Mouse (Mus musculus) left cerebral cortex, adult 2 months (tissue): Measurements from ENCODE around the gene Speg. TPM values are rescaled to one million over a fixed set of nuclear protein-coding genes. Genes with fewer than 3 reads are reported as not detected.

ENCODE experiments used
- DNase-seq, 2 experiments: peaks; one replicate each; pipeline ENCODE4 v3.0.0; 2021 to 2022; ENCODE audit warnings: low spot score in 2 of 2, mixed read lengths in 1 of 2; ENCODE audit errors: extremely low spot score in 1 of 2
- H3K27ac ChIP-seq: fragments of 200-600 bp; 2 replicates; pipeline ENCODE4 v1.8.1; 2022
- H3K4me3 ChIP-seq: fragments of 200-600 bp; 2 replicates; pipeline ENCODE4 v1.8.1; 2022
- CTCF ChIP-seq: fragments of 200-600 bp; IDR thresholded peaks from 2 replicates; pipeline ENCODE4 v1.8.1; 2022; ENCODE audit warnings: antibody characterized with exemption, mild to moderate bottlenecking, moderate library complexity
- intact Hi-C: fragments of 180-260 bp; cut with DNase I; formaldehyde crosslinking; loops from one replicate; pipeline ENCODE4 v1.15.1; 2025
- total RNA-seq, 2 experiments: library from RNA; stranded (reverse); gene quantifications; 2 replicates each; pipeline ENCODE4 v1.2.3; 2021

Gene Speg
- total RNA-seq, 2 experiments from 2014 or later = 199 to 215 TPM

- DNase-seq = no peak
- TF ChIP-seq CTCF = no peak
- Histone ChIP-seq H3K27ac (no peak overlapping the region), H3K4me3 (no peak overlapping the region)
- intact Hi-C loops = no loop called here
Measured at GRCm38 (mm10) chr1:75423780-75424390, 48.8 kb downstream of the Speg start.

- peak in 1 of 2 experiments; percentile 52 for DNase-seq
- TF ChIP-seq CTCF = peak; percentile 78
- Histone ChIP-seq H3K27ac (no peak overlapping the region), H3K4me3 (no peak overlapping the region)
- intact Hi-C loops = no loop called here
Measured at GRCm38 (mm10) chr1:75425796-75426471, 50.8 kb downstream of the Speg start.

GRCm38 (mm10) chr1:75435475-75436328, 60.6 kb downstream of the Speg start, which contains the start of gene Gmppa:
Gene Gmppa, plus strand, starts transcription at chr1:75435930.
- TF ChIP-seq CTCF = no peak
- Histone ChIP-seq H3K27ac (peak within 1 kb of the TSS; percentile 85), H3K4me3 (peak within 1 kb of the TSS; percentile 73)
- intact Hi-C loops = no loop called here
- DNase-seq = peak; percentile 75 to 82

GRCm38 (mm10) chr1:75438782-75439181, 63.7 kb downstream of the Speg start:
- no peak for TF ChIP-seq CTCF

GRCm38 (mm10) chr1:75440661-75441060, 65.6 kb downstream of the Speg start:
- no peak for TF ChIP-seq CTCF
- H3K27ac ChIP-seq = no peak overlapping the region
- DNase-seq = no peak
- intact Hi-C loops = no loop called here
- H3K4me3 ChIP-seq = no peak overlapping the region

More at GRCm38 (mm10) chr1:75438782-75439181, 63.7 kb downstream of the Speg start:
- Histone ChIP-seq H3K4me3 (no peak overlapping the region), H3K27ac (no peak overlapping the region)
- no peak for DNase-seq
- intact Hi-C loops = no loop called here

- no peak for TF ChIP-seq CTCF
- DNase-seq = no peak
- no peak overlapping the region for H3K4me3 ChIP-seq
- no peak overlapping the region for H3K27ac ChIP-seq
- intact Hi-C loops = no loop called here
Measured at GRCm38 (mm10) chr1:75441471-75441996, 66.4 kb downstream of the Speg start.

- intact Hi-C loops = no loop called here
- Histone ChIP-seq H3K4me3 (no peak overlapping the region), H3K27ac (no peak overlapping the region)
- DNase-seq = no peak
- no peak for TF ChIP-seq CTCF
Measured at GRCm38 (mm10) chr1:75442171-75442570, 67.1 kb downstream of the Speg start.

GRCm38 (mm10) chr1:75442811-75443210, 67.7 kb downstream of the Speg start:
- DNase-seq = no peak
- Histone ChIP-seq H3K4me3 (no peak overlapping the region), H3K27ac (no peak overlapping the region)
- no peak for TF ChIP-seq CTCF
- intact Hi-C loops = no loop called here

- no peak for TF ChIP-seq CTCF
- no peak overlapping the region for H3K27ac ChIP-seq
- DNase-seq = no peak
- intact Hi-C loops = loop anchor here (2.0 kb wide), 1 partner anchor 15 kb away; no protein-coding TSS in a partner anchor
- no peak overlapping the region for H3K4me3 ChIP-seq
Measured at GRCm38 (mm10) chr1:75443247-75444024, 68.3 kb downstream of the Speg start.

- no peak; the same call in 1 of the 2 replicates for TF ChIP-seq CTCF
- no peak for DNase-seq
- intact Hi-C loops = loop anchor here (2.0 kb wide), 1 partner anchor 15 kb away; no protein-coding TSS in a partner anchor
- Histone ChIP-seq H3K27ac (no peak overlapping the region), H3K4me3 (no peak overlapping the region)
Measured at GRCm38 (mm10) chr1:75444208-75444607, 69.1 kb downstream of the Speg start.
